Mouse (Mus musculus): ENCODE data around the gene Slc22a6. TPM values are rescaled to one million over a fixed set of nuclear protein-coding genes. Genes with fewer than 3 reads are reported as not detected.

The Slc22a6 gene
- polyA plus RNA-seq, 1 experiment: not detected

GRCm38 (mm10) chr19:8621098-8621497 lies 3.3 kb downstream of the Slc22a6 start:
- Histone ChIP-seq H3K4me3 (ENCODE audit: insufficient read depth, low read depth, low read length) (no peak overlapping the region), H3K27ac (ENCODE audit: insufficient read depth, low read depth, low read length) (no peak overlapping the region), H3K4me1 (ENCODE audit: control insufficient read depth, insufficient read depth, low read length) (no peaks in the 10 kb centered on the region)
- WGBS: 89% methylated on average over 7 of the region's 7 CpGs
- TF ChIP-seq CTCF (IDR thresholded peaks at IDR 0.05; ENCODE audit: insufficient read depth, low read depth, low read length) (no peak), POLR2A (IDR thresholded peaks at IDR 0.05; ENCODE audit: insufficient read depth, low read depth, low read length) (no peak)

- H3K4me1 ChIP-seq (ENCODE audit: control insufficient read depth, insufficient read depth, low read length): no peaks in the 10 kb centered on the region
- TF ChIP-seq CTCF (IDR thresholded peaks at IDR 0.05; ENCODE audit: insufficient read depth, low read depth, low read length): no peak
- no peak for TF ChIP-seq POLR2A (IDR thresholded peaks at IDR 0.05; ENCODE audit: insufficient read depth, low read depth, low read length)
- no peak overlapping the region for H3K4me3 ChIP-seq (ENCODE audit: insufficient read depth, low read depth, low read length)
- no peak overlapping the region for H3K27ac ChIP-seq (ENCODE audit: insufficient read depth, low read depth, low read length)
- 78% methylated on average over 2 of the region's 2 CpGs for WGBS
These were observed 12.4 kb downstream of the Slc22a6 start for GRCm38 (mm10) chr19:8630249-8630648.

- H3K4me1 ChIP-seq (ENCODE audit: control insufficient read depth, insufficient read depth, low read length): no peaks in the 10 kb centered on the region
- WGBS: 80% methylated on average over 6 of the region's 6 CpGs
- no peak overlapping the region for H3K27ac ChIP-seq (ENCODE audit: insufficient read depth, low read depth, low read length)
- H3K4me3 ChIP-seq (ENCODE audit: insufficient read depth, low read depth, low read length): no peak overlapping the region
- TF ChIP-seq CTCF (IDR thresholded peaks at IDR 0.05; ENCODE audit: insufficient read depth, low read depth, low read length): no peak
These were observed 13.0 kb downstream of the Slc22a6 start for GRCm38 (mm10) chr19:8630826-8631225.

GRCm38 (mm10) chr19:8632029-8632428 lies 14.2 kb downstream of the Slc22a6 start:
- WGBS: 66% methylated on average over 1 of the region's 1 CpGs
- H3K4me1 ChIP-seq (ENCODE audit: control insufficient read depth, insufficient read depth, low read length): no peaks in the 10 kb centered on the region
- H3K27ac ChIP-seq (ENCODE audit: insufficient read depth, low read depth, low read length): no peak overlapping the region
- no peak overlapping the region for H3K4me3 ChIP-seq (ENCODE audit: insufficient read depth, low read depth, low read length)
- TF ChIP-seq CTCF (IDR thresholded peaks at IDR 0.05; ENCODE audit: insufficient read depth, low read depth, low read length): no peak
- no peak for TF ChIP-seq POLR2A (IDR thresholded peaks at IDR 0.05; ENCODE audit: insufficient read depth, low read depth, low read length)

- no peak overlapping the region for H3K27ac ChIP-seq (ENCODE audit: insufficient read depth, low read depth, low read length)
- WGBS: 78% methylated on average over 5 of the region's 5 CpGs
- no peaks in the 10 kb centered on the region for H3K4me1 ChIP-seq (ENCODE audit: control insufficient read depth, insufficient read depth, low read length)
- no peak overlapping the region for H3K4me3 ChIP-seq (ENCODE audit: insufficient read depth, low read depth, low read length)
- TF ChIP-seq POLR2A (IDR thresholded peaks at IDR 0.05; ENCODE audit: insufficient read depth, low read depth, low read length) (no peak), CTCF (IDR thresholded peaks at IDR 0.05; ENCODE audit: insufficient read depth, low read depth, low read length) (no peak)
These were observed 24.2 kb downstream of the Slc22a6 start for GRCm38 (mm10) chr19:8642086-8642485.

GRCm38 (mm10) chr19:8646393-8646792 lies 28.6 kb downstream of the Slc22a6 start:
- Histone ChIP-seq H3K4me3 (ENCODE audit: insufficient read depth, low read depth, low read length) (no peak overlapping the region), H3K27ac (ENCODE audit: insufficient read depth, low read depth, low read length) (no peak overlapping the region), H3K4me1 (ENCODE audit: control insufficient read depth, insufficient read depth, low read length) (no peaks in the 10 kb centered on the region)
- 91% methylated on average over 2 of the region's 2 CpGs for WGBS
- TF ChIP-seq POLR2A (IDR thresholded peaks at IDR 0.05; ENCODE audit: insufficient read depth, low read depth, low read length) (no peak), CTCF (IDR thresholded peaks at IDR 0.05; ENCODE audit: insufficient read depth, low read depth, low read length) (no peak)

GRCm38 (mm10) chr19:8655833-8656232 lies 38.0 kb downstream of the Slc22a6 start:
- Histone ChIP-seq H3K4me1 (ENCODE audit: control insufficient read depth, insufficient read depth, low read length) (peaks cover 3% of the 10 kb centered on the region), H3K4me3 (ENCODE audit: insufficient read depth, low read depth, low read length) (no peak overlapping the region), H3K27ac (ENCODE audit: insufficient read depth, low read depth, low read length) (no peak overlapping the region)
- TF ChIP-seq CTCF (IDR thresholded peaks at IDR 0.05; ENCODE audit: insufficient read depth, low read depth, low read length) (no peak), POLR2A (IDR thresholded peaks at IDR 0.05; ENCODE audit: insufficient read depth, low read depth, low read length) (no peak)

GRCm38 (mm10) chr19:8656341-8656740 lies 38.5 kb downstream of the Slc22a6 start:
- 84% methylated on average over 4 of the region's 4 CpGs for WGBS
- Histone ChIP-seq H3K4me1 (ENCODE audit: control insufficient read depth, insufficient read depth, low read length) (peaks cover 6% of the 10 kb centered on the region), H3K4me3 (ENCODE audit: insufficient read depth, low read depth, low read length) (no peak overlapping the region), H3K27ac (ENCODE audit: insufficient read depth, low read depth, low read length) (peak overlapping the region; percentile 15; the same call in 1 of the 2 replicates)
- TF ChIP-seq CTCF (IDR thresholded peaks at IDR 0.05; ENCODE audit: insufficient read depth, low read depth, low read length): no peak
- TF ChIP-seq POLR2A (IDR thresholded peaks at IDR 0.05; ENCODE audit: insufficient read depth, low read depth, low read length): no peak

- peak overlapping the region; percentile 98 for H3K27ac ChIP-seq (ENCODE audit: insufficient read depth, low read depth, low read length)
- H3K4me3 ChIP-seq (ENCODE audit: insufficient read depth, low read depth, low read length): peak overlapping the region; percentile 52
- peaks cover 34% of the 10 kb centered on the region for H3K4me1 ChIP-seq (ENCODE audit: control insufficient read depth, insufficient read depth, low read length)
- under 1% methylated on average over 35 of the region's 35 CpGs for WGBS
- TF ChIP-seq CTCF (IDR thresholded peaks at IDR 0.05; ENCODE audit: insufficient read depth, low read depth, low read length): 0 out of 2 replicates have a peak, but pooled peaks have one; percentile 6
- no peak for TF ChIP-seq POLR2A (IDR thresholded peaks at IDR 0.05; ENCODE audit: insufficient read depth, low read depth, low read length)
These were observed 44.0 kb downstream of the Slc22a6 start for GRCm38 (mm10) chr19:8661821-8662307.

- H3K4me1 ChIP-seq (ENCODE audit: control insufficient read depth, insufficient read depth, low read length): peaks cover 35% of the 10 kb centered on the region
- TF ChIP-seq POLR2A (IDR thresholded peaks at IDR 0.05; ENCODE audit: insufficient read depth, low read depth, low read length): no peak
- peak; percentile 55; the same call in 1 of the 2 replicates for TF ChIP-seq CTCF (IDR thresholded peaks at IDR 0.05; ENCODE audit: insufficient read depth, low read depth, low read length)
- WGBS: 2% methylated on average over 11 of the region's 11 CpGs
- peak overlapping the region; percentile 98 for H3K27ac ChIP-seq (ENCODE audit: insufficient read depth, low read depth, low read length)
- H3K4me3 ChIP-seq (ENCODE audit: insufficient read depth, low read depth, low read length): peak overlapping the region; percentile 52
These were observed 44.5 kb downstream of the Slc22a6 start for GRCm38 (mm10) chr19:8662337-8662736.
